Mouse (Mus musculus) olfactory bulb, adult 2 months (tissue): ENCODE measurements around the gene Frrs1l.

Source experiments
- CTCF ChIP-seq: fragments of 200-500 bp; IDR thresholded peaks from 2 replicates; pipeline ENCODE4 v1.5.1; 2012; ENCODE audit warnings: low read depth, mild to moderate bottlenecking, low read length, moderate library complexity; ENCODE audit not compliant: insufficient read depth
- POLR2A ChIP-seq: fragments of 200-500 bp; IDR thresholded peaks from 2 replicates; pipeline ENCODE4 v1.6.1; 2012; ENCODE audit warnings: mild to moderate bottlenecking, low read depth, low read length, moderate library complexity; ENCODE audit not compliant: insufficient read depth

DNA sequence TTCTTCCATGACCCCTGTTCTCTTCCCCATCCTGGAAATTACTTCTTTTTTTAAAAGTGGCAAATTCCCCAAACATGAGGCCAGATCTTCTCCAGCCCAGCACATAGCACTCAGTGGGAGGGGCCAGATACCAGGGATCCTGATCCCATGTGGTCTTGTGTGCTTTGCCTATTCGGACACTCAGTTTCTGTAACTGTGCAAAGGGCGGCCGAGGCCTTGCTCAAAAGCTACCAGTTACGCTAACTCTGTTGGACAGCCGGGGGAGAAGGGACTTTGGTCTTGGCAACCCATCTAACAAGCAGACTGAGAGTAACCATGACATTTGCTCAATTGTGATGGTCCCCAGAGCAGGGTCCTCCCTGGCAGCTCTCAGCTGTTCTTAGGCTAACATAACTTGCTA is 24.8 kb upstream of the Frrs1l start:
- TF ChIP-seq POLR2A (no peak), CTCF (no peak)
